Mouse (Mus musculus): ENCODE results near the gene Col27a1.

GRCm38 (mm10) chr4:63338414-63339076 is 124.7 kb downstream of the Col27a1 start:
- no peak for TF ChIP-seq CTCF (IDR thresholded peaks at IDR 0.05; ENCODE audit: low read depth)
- no peak for TF ChIP-seq EP300 (IDR thresholded peaks at IDR 0.05; ENCODE audit: low read depth)

Measured in liver, embryonic 14.5 days (tissue).